Mouse (Mus musculus) liver, adult 2 months (tissue): ENCODE data around the gene Wrnip1. TPM values are rescaled to one million over a fixed set of nuclear protein-coding genes. Genes with fewer than 3 reads are reported as not detected.
A peak's percentile ranks its signal among the peaks of the same experiment; 100 is the strongest.
"Not testable (repeated sequence)": the region's sequence is repeated elsewhere in the genome, so short reads cannot be mapped to it uniquely, and the experiment has no call there.

Experiments used
- DNase-seq: peaks from one replicate; pipeline ENCODE4 v3.0.0-alpha.2; 2011; ENCODE audit warnings: low read depth, low spot score; ENCODE audit errors: extremely low read depth
- H3K27ac ChIP-seq: fragments of 200-500 bp; replicated peaks from 2 replicates; pipeline ENCODE4 v1.5.1; 2012; ENCODE audit warnings: low read depth, mild to moderate bottlenecking, control low read depth, inconsistent platforms, low read length; ENCODE audit not compliant: insufficient read depth
- H3K27me3 ChIP-seq: fragments of 200-500 bp; 2 replicates; pipeline ENCODE4 v1.6.1; 2012; ENCODE audit warnings: mild to moderate bottlenecking, moderate library complexity, low read length, inconsistent platforms; ENCODE audit not compliant: control insufficient read depth, insufficient read depth
- H3K36me3 ChIP-seq: fragments of 200-500 bp; 2 replicates; pipeline ENCODE4 v1.6.1; 2012; ENCODE audit warnings: low read length, inconsistent platforms; ENCODE audit not compliant: control insufficient read depth, insufficient read depth
- H3K4me1 ChIP-seq: fragments of 200-500 bp; 2 replicates; pipeline ENCODE4 v1.6.1; 2011; ENCODE audit warnings: low read length; ENCODE audit not compliant: control insufficient read depth, insufficient read depth
- H3K4me3 ChIP-seq: fragments of 200-500 bp; 2 replicates; pipeline ENCODE4 v1.5.1; 2011; ENCODE audit warnings: low read depth, mild to moderate bottlenecking, control low read depth, low read length, moderate library complexity; ENCODE audit not compliant: insufficient read depth
- H3K79me2 ChIP-seq: fragments of 200-500 bp; 2 replicates; pipeline ENCODE4 v1.6.1; 2012; ENCODE audit warnings: inconsistent platforms, mild to moderate bottlenecking, low read length, moderate library complexity; ENCODE audit not compliant: control insufficient read depth, insufficient read depth
- H3K9ac ChIP-seq: fragments of 200-500 bp; 2 replicates; pipeline ENCODE4 v1.6.1; 2012; ENCODE audit warnings: low read depth, mild to moderate bottlenecking, control low read depth, inconsistent platforms, low read length
- CTCF ChIP-seq: fragments of 200-500 bp; IDR thresholded peaks from 2 replicates; pipeline ENCODE4 v1.5.1; 2011; ENCODE audit warnings: low read depth, low read length, control low read depth
- POLR2A ChIP-seq: fragments of 200-500 bp; IDR thresholded peaks from 2 replicates; pipeline ENCODE4 v1.6.1; 2011; ENCODE audit warnings: low read length, control low read depth; ENCODE audit not compliant: insufficient read depth; ENCODE audit errors: extremely low read depth
- WGBS: fragments of 180-500 bp; shearing (Covaris S2); methylation state at CpG from one replicate; pipeline ENCODE4 v1.1.7; 2018; 5-methylcytosine and 5-hydroxymethylcytosine counted together
- polyA plus RNA-seq: library from polyadenylated mRNA; depleted of rRNA; stranded (reverse); fragments of >200 nt; gene quantifications from 2 replicates; pipeline ENCODE4 v1.2.3, GENCODE M21; 2012
- total RNA-seq: library from RNA; depleted of rRNA; stranded (reverse); fragments of >200 nt; gene quantifications from 2 replicates; pipeline ENCODE4 v1.2.3, GENCODE M21; 2014

Wrnip1 gene
- total and polyA plus RNA-seq, 2 experiments, result 33.9 to 38.7 TPM

DNA sequence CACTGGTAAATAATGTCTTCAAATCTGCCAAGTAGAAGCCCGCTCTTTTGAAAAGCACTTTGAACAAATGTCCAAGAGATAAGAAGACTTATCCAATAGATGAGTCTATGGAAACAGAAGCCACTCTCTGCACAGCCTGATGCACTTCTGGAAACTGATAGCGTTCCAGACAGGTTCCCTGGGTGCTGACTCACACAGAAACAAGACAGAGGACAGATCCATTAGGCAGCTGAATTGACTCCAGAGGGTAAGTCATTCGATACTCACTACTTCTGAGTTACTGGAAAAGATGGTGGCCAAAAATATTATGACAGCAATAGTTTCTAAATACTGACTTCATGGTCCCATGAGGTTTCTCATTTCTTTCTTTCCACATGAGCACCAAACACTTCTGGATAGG, 59.0 kb downstream of the Wrnip1 start:
- WGBS, result 80% methylated on average over 3 of the region's 3 CpGs
- H3K27me3 ChIP-seq, result no peaks in the 10 kb centered on the region
- H3K9ac ChIP-seq, result no peak overlapping the region
- TF ChIP-seq POLR2A, result no peak
- TF ChIP-seq CTCF, result no peak
- H3K4me1 ChIP-seq, result no peaks in the 10 kb centered on the region
- H3K27ac ChIP-seq, result no peak overlapping the region
- no peaks in the 10 kb centered on the region for H3K79me2 ChIP-seq
- no peak overlapping the region for H3K4me3 ChIP-seq
- no peaks in the 10 kb centered on the region for H3K36me3 ChIP-seq
- no peak for DNase-seq

DNA sequence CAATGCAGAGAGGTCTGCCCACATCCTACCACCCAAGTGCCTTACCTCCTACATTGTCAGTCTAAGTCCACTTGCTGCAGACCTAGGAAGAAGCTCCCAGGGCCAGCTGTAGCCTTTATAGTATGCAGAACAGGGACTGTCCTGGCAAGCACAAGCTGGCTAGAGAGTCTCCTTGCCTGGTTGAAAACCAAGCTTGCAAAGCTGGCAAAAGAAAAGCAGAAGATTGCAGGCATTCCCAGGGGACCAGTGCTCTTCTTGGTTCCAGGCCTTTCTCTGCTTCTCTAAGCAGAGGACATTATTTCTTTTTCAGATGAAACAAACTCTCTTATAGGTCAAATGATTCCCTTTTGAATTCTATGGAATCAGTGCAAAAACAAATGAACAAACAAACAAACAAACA, 61.6 kb downstream of the Wrnip1 start:
- TF ChIP-seq POLR2A (no peak), CTCF (no peak)
- DNase-seq, result no peak
- no peak overlapping the region for H3K9ac ChIP-seq

DNA sequence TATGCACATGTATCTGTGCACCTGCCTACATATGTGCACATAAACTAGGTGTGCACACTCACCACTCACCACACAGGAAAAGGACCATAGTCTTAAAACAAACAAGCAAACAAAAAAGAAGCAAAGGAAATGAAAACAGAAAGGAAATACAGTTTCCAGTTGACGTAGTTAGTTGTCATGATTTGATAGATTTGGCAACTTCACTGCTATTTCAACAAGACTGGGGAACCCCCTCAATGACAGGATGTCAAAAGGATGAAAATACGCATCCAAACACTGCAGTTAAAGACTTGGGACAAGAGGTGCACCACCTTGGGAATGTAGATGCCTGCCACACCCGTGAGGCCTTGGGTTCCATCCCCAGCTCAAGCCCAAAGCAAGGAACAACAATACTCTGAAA, 62.7 kb downstream of the Wrnip1 start:
- not testable (repeated sequence) for H3K4me1 ChIP-seq, H3K4me3 ChIP-seq, H3K36me3 ChIP-seq, DNase-seq, H3K27me3 ChIP-seq, H3K79me2 ChIP-seq, H3K9ac ChIP-seq, H3K27ac ChIP-seq
- WGBS, result 71% methylated on average over 3 of the region's 3 CpGs

More for the DNA sequence above, 61.6 kb downstream of the Wrnip1 start:
- Histone ChIP-seq H3K36me3 (no peaks in the 10 kb centered on the region), H3K4me3 (no peak overlapping the region), H3K27me3 (no peaks in the 10 kb centered on the region), H3K79me2 (no peaks in the 10 kb centered on the region), H3K27ac (no peak overlapping the region), H3K4me1 (no peaks in the 10 kb centered on the region)

DNA sequence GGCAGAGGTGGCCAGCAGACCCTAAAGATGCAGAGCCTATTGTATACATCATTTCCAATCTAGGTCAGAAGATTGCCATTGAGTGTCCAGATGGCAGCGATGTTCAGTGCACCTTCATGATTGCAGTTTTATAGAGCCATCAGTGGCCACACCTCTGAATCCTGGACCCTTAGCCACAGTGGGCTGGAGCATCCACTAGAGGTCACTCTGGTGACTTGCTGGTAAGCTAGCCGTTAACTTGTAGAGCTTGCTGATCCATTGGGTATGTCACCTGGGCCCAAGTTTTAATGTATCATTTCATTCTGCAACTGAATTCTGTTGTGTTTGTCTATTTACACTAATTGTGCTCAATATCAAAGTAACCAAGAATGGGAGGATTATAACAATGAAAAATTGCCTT, 63.8 kb downstream of the Wrnip1 start:
- no peak overlapping the region for H3K4me3 ChIP-seq
- H3K79me2 ChIP-seq, result no peaks in the 10 kb centered on the region
- TF ChIP-seq POLR2A (no peak), CTCF (peak; percentile 18; the same call in 1 of the 2 replicates)
- no peaks in the 10 kb centered on the region for H3K27me3 ChIP-seq
- DNase-seq, result no peak
- H3K4me1 ChIP-seq, result no peaks in the 10 kb centered on the region
- H3K9ac ChIP-seq, result no peak overlapping the region
- WGBS, result 56% methylated on average over 2 of the region's 2 CpGs
- no peaks in the 10 kb centered on the region for H3K36me3 ChIP-seq
- H3K27ac ChIP-seq, result no peak overlapping the region

DNA sequence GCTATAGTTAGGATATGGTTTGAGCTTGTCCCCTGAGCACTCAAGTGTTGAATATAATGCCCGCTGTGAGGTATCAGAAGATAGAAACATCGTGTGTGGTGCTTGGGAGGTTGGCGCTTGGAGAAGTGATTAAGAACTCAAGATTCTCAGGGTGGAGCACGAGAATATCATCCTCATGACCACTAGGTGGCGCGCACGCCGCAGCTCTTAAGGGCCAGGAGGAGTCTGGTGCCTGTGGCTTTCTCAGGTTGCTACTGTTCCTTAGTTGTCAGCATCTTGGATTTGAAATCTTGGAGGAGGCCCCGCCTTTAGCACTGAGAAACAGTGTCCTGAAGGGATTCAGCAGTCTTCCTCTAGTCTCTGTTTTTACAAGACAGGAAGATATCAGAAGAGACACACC, 64.6 kb downstream of the Wrnip1 start:
- Histone ChIP-seq H3K27me3 (no peaks in the 10 kb centered on the region), H3K36me3 (no peaks in the 10 kb centered on the region), H3K27ac (no peak overlapping the region), H3K9ac (no peak overlapping the region), H3K79me2 (no peaks in the 10 kb centered on the region), H3K4me3 (no peak overlapping the region), H3K4me1 (no peaks in the 10 kb centered on the region)
- peak; percentile 53 for DNase-seq
- WGBS, result 4% methylated on average over 9 of the region's 9 CpGs
- TF ChIP-seq CTCF, result peak; percentile 92
- no peak for TF ChIP-seq POLR2A

DNA sequence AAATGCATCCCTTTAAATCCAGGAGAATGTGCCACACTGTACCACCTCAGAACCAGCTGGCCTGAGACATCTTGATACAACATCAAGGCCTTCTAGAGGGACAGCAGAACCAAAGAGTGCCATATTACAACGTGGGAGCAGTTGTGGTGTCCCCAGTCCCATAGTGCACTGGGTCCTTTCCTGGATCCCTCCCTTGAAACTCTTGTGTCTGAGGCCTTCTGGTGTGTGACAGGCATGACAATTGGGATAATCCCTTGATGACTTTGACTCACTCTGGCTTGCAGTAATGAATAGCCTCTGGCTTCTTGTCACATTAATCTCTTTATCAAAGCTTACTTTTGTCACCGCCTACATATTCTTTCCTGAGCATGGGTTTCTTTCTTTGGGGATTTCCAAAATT, 65.2 kb downstream of the Wrnip1 start:
- no peak for DNase-seq
- no peak for TF ChIP-seq CTCF
- H3K79me2 ChIP-seq, result no peaks in the 10 kb centered on the region
- no peaks in the 10 kb centered on the region for H3K27me3 ChIP-seq
- H3K4me3 ChIP-seq, result no peak overlapping the region
- 53% methylated on average over 2 of the region's 2 CpGs for WGBS
- no peaks in the 10 kb centered on the region for H3K4me1 ChIP-seq
- H3K27ac ChIP-seq, result no peak overlapping the region
- no peaks in the 10 kb centered on the region for H3K36me3 ChIP-seq
- H3K9ac ChIP-seq, result no peak overlapping the region

DNA sequence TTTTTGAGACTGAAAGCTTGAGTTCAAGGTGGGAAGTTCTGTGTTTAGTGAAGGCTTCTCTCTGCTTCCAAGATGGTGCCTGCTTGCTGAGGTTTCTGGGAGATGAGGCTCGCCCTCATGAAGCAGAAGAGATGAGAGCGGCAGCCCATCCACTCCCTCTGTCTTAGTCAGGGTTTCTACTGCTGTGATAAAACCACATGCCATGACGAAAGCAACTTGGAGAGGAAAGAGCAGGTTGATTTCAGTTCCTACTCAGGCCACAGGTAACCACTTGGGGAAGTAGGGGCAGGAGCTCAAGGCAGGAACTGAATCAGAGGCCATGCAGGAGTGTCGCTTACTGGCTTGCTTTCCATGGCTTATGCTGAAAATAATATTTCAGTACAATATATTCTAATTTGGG, 66.4 kb downstream of the Wrnip1 start:
- H3K9ac ChIP-seq, H3K4me1 ChIP-seq, DNase-seq, H3K27me3 ChIP-seq, H3K36me3 ChIP-seq, H3K4me3 ChIP-seq, H3K79me2 ChIP-seq, H3K27ac ChIP-seq: not testable (repeated sequence)
- WGBS, result 83% methylated on average over 4 of the region's 4 CpGs
